Mouse (Mus musculus) heart, embryonic 14.5 days (tissue): ENCODE data around the gene Cldn15. TPM values are rescaled to one million over a fixed set of nuclear protein-coding genes. Genes with fewer than 3 reads are reported as not detected.

Experiments
- ATAC-seq: fragments of 200-750 bp; cut with Nextera tagmentation; 2 replicates; pipeline ENCODE4 v1.8.0; 2017; ENCODE audit warnings: low read depth, moderate TSS enrichment; ENCODE audit not compliant: insufficient number of reproducible peaks, insufficient read depth, low FRiP score
- H3K27ac ChIP-seq, 2 experiments: fragments of 200-500 bp in 1 of 2; fragments of 300-500 bp in 1 of 2; sonication (generic) in 1 of 2; replicated peaks in 1 of 2; 2 replicates each; pipeline ENCODE4 v1.5.1; 2012 to 2014; ENCODE audit warnings: low read depth in 2 of 2, low read length in 2 of 2, control low read depth in 1 of 2, mild to moderate bottlenecking in 1 of 2, mixed read lengths in 1 of 2; ENCODE audit not compliant: control insufficient read depth in 1 of 2, insufficient read depth in 1 of 2
- H3K27me3 ChIP-seq: fragments of 300-500 bp; sonication (generic); 2 replicates; pipeline ENCODE4 v1.6.1; 2014; ENCODE audit warnings: mild to moderate bottlenecking, low read length, control low read depth; ENCODE audit not compliant: control insufficient read depth, insufficient read depth
- H3K36me3 ChIP-seq: fragments of 300-500 bp; sonication (generic); 2 replicates; pipeline ENCODE4 v1.6.1; 2014; ENCODE audit warnings: mild to moderate bottlenecking, control low read depth, low read length, mixed read lengths; ENCODE audit not compliant: control insufficient read depth, insufficient read depth
- H3K4me1 ChIP-seq, 2 experiments: fragments of 200-500 bp in 1 of 2; fragments of 300-500 bp in 1 of 2; sonication (generic) in 1 of 2; 2 replicates each; pipeline ENCODE4 v1.6.1; 2012 to 2014; ENCODE audit warnings: low read length in 2 of 2, control low read depth in 1 of 2, mixed read lengths in 1 of 2; ENCODE audit not compliant: control insufficient read depth in 2 of 2, insufficient read depth in 2 of 2
- H3K4me2 ChIP-seq: fragments of 300-500 bp; sonication (generic); 2 replicates; pipeline ENCODE4 v1.6.1; 2014; ENCODE audit warnings: mild to moderate bottlenecking, low read length
- H3K4me3 ChIP-seq, 2 experiments: fragments of 200-500 bp in 1 of 2; fragments of 300-500 bp in 1 of 2; sonication (generic) in 1 of 2; 2 replicates each; pipeline ENCODE4 v1.5.1; 2012 to 2014; ENCODE audit warnings: low read length in 2 of 2, mild to moderate bottlenecking in 2 of 2, control low read depth in 1 of 2, low read depth in 1 of 2, moderate library complexity in 1 of 2; ENCODE audit not compliant: control insufficient read depth in 1 of 2, insufficient read depth in 1 of 2
- H3K9ac ChIP-seq: fragments of 300-500 bp; sonication (generic); 2 replicates; pipeline ENCODE4 v1.6.1; 2014; ENCODE audit warnings: mild to moderate bottlenecking, low read length
- H3K9me3 ChIP-seq: fragments of 300-500 bp; sonication (generic); 2 replicates; pipeline ENCODE4 v1.6.1; 2016; ENCODE audit warnings: low read length, control low read depth; ENCODE audit not compliant: control insufficient read depth
- WGBS: fragments of 180-500 bp; shearing (Covaris S2); extraction: QIAGEN DNeasy Blood & Tissue Kit; methylation state at CpG from one replicate; pipeline ENCODE4 v1.1.7; 2014; 5-methylcytosine and 5-hydroxymethylcytosine counted together
- polyA plus RNA-seq: library from polyadenylated mRNA; unstranded; fragments of >200 nt; fragmentation: Nextera tagmentation; extraction: Ambion mirVana; gene quantifications from 2 replicates; pipeline ENCODE4 v1.2.1, GENCODE M21; 2014

The Cldn15 gene
- polyA plus RNA-seq, 1 experiment from 2014 or later, result 5.3 TPM

- peaks cover 37% of the 10 kb centered on the region for H3K36me3 ChIP-seq
- no peaks in the 10 kb centered on the region for H3K9me3 ChIP-seq
- no peak overlapping the region for H3K9ac ChIP-seq
- 43% methylated on average over 10 of the region's 10 CpGs for WGBS
- no peaks in the 10 kb centered on the region for H3K27me3 ChIP-seq
- H3K4me3 ChIP-seq, result no peak overlapping the region
- peak; percentile 38; the same call in 1 of the 2 replicates for ATAC-seq
- H3K27ac ChIP-seq, result peak overlapping the region; percentile 37 to 65; a peak in 2 of 4 replicates
- H3K4me2 ChIP-seq, result no peak overlapping the region
- peaks cover 14 to 30% of the 10 kb centered on the region in 2 experiments for H3K4me1 ChIP-seq
Observed at GRCm38 (mm10) chr5:136967592-136967991, 1.2 kb downstream of the Cldn15 start.

- WGBS, result 72% methylated on average over 1 of the region's 1 CpGs
- peaks cover 14 to 15% of the 10 kb centered on the region in 2 experiments for H3K4me1 ChIP-seq
- H3K4me2 ChIP-seq, result no peak overlapping the region
- peaks cover 7% of the 10 kb centered on the region for H3K36me3 ChIP-seq
- H3K27me3 ChIP-seq, result no peaks in the 10 kb centered on the region
- no peak for ATAC-seq
- H3K27ac ChIP-seq, result no peak overlapping the region
- H3K9me3 ChIP-seq, result no peaks in the 10 kb centered on the region
- H3K9ac ChIP-seq, result no peak overlapping the region
- no peak overlapping the region for H3K4me3 ChIP-seq
Observed at GRCm38 (mm10) chr5:136970703-136971102, 4.3 kb downstream of the Cldn15 start.

- no peak overlapping the region for H3K9ac ChIP-seq
- H3K4me3 ChIP-seq, result no peak overlapping the region
- no peak overlapping the region for H3K4me2 ChIP-seq
- H3K27me3 ChIP-seq, result no peaks in the 10 kb centered on the region
- WGBS, result 57% methylated on average over 8 of the region's 8 CpGs
- no peaks in the 10 kb centered on the region for H3K9me3 ChIP-seq
- H3K27ac ChIP-seq, result no peak overlapping the region
- no peaks in the 10 kb centered on the region for H3K4me1 ChIP-seq
- no peaks in the 10 kb centered on the region for H3K36me3 ChIP-seq
- ATAC-seq, result no peak
Observed at GRCm38 (mm10) chr5:136973670-136974069, 7.3 kb downstream of the Cldn15 start.

GRCm38 (mm10) chr5:136977769-136978168, 11.4 kb downstream of the Cldn15 start:
- H3K4me3 ChIP-seq, result no peak overlapping the region
- no peak for ATAC-seq
- no peak overlapping the region for H3K9ac ChIP-seq
- H3K27me3 ChIP-seq, result no peaks in the 10 kb centered on the region
- H3K4me1 ChIP-seq, result no peaks in the 10 kb centered on the region
- 64% methylated on average over 4 of the region's 4 CpGs for WGBS
- H3K4me2 ChIP-seq, result no peak overlapping the region
- H3K36me3 ChIP-seq, result peaks cover 17% of the 10 kb centered on the region
- H3K27ac ChIP-seq, result no peak overlapping the region
- no peaks in the 10 kb centered on the region for H3K9me3 ChIP-seq

- no peaks in the 10 kb centered on the region for H3K4me1 ChIP-seq
- 82% methylated on average over 2 of the region's 2 CpGs for WGBS
- H3K9ac ChIP-seq, result no peak overlapping the region
- no peak overlapping the region for H3K4me2 ChIP-seq
- ATAC-seq, result no peak
- H3K27me3 ChIP-seq, result no peaks in the 10 kb centered on the region
- H3K36me3 ChIP-seq, result peaks cover 32% of the 10 kb centered on the region
- H3K4me3 ChIP-seq, result no peak overlapping the region
- no peak overlapping the region for H3K27ac ChIP-seq
- no peaks in the 10 kb centered on the region for H3K9me3 ChIP-seq
Observed at GRCm38 (mm10) chr5:136979762-136980161, 13.3 kb downstream of the Cldn15 start.

GRCm38 (mm10) chr5:136980974-136981373, 14.6 kb downstream of the Cldn15 start:
- Histone ChIP-seq H3K9ac (no peak overlapping the region), H3K27me3 (no peaks in the 10 kb centered on the region), H3K4me1 (peaks cover 0 to 1% of the 10 kb centered on the region in 2 experiments; a peak in 1 of 4 replicates), H3K4me2 (no peak overlapping the region), H3K27ac (no peak overlapping the region), H3K4me3 (no peak overlapping the region), H3K9me3 (no peaks in the 10 kb centered on the region), H3K36me3 (peaks cover 33% of the 10 kb centered on the region)
- ATAC-seq, result no peak
- 85% methylated on average over 8 of the region's 8 CpGs for WGBS

- Histone ChIP-seq H3K4me3 (no peak overlapping the region), H3K27me3 (no peaks in the 10 kb centered on the region), H3K9me3 (no peaks in the 10 kb centered on the region), H3K27ac (no peak overlapping the region), H3K9ac (no peak overlapping the region), H3K36me3 (peaks cover 33% of the 10 kb centered on the region), H3K4me2 (no peak overlapping the region), H3K4me1 (peaks cover 3 to 6% of the 10 kb centered on the region in 2 experiments; a peak in 2 of 4 replicates)
- no peak for ATAC-seq
- WGBS, result 47% methylated on average over 14 of the region's 16 CpGs
Observed at GRCm38 (mm10) chr5:136982338-136982930, 16.0 kb downstream of the Cldn15 start.

- H3K27me3 ChIP-seq, result no peaks in the 10 kb centered on the region
- H3K9ac ChIP-seq, result no peak overlapping the region
- H3K27ac ChIP-seq, result no peak overlapping the region
- peaks cover 46% of the 10 kb centered on the region for H3K36me3 ChIP-seq
- H3K4me2 ChIP-seq, result no peak overlapping the region
- H3K4me1 ChIP-seq, result peaks cover 7 to 9% of the 10 kb centered on the region in 2 experiments; a peak in 3 of 4 replicates
- H3K4me3 ChIP-seq, result no peak overlapping the region
- H3K9me3 ChIP-seq, result no peaks in the 10 kb centered on the region
- no peak for ATAC-seq
- 48% methylated on average over 14 of the region's 14 CpGs for WGBS
Observed at GRCm38 (mm10) chr5:136984828-136985227, 18.4 kb downstream of the Cldn15 start.
